Mouse (Mus musculus) hindbrain, embryonic 13.5 days (tissue): Measurements from ENCODE around the gene Kcnq2. TPM values are rescaled to one million over a fixed set of nuclear protein-coding genes. Genes with fewer than 3 reads are reported as not detected.

Experiments used
- ATAC-seq: fragments of 200-750 bp; cut with Nextera tagmentation; 2 replicates; pipeline ENCODE4 v1.8.0; 2017; ENCODE audit warnings: moderate TSS enrichment; ENCODE audit not compliant: low FRiP score
- H3K27ac ChIP-seq: fragments of 300-500 bp; sonication (generic); 2 replicates; pipeline ENCODE4 v1.5.1; 2015; ENCODE audit warnings: inconsistent platforms, mild to moderate bottlenecking, moderate library complexity
- H3K27me3 ChIP-seq: fragments of 300-500 bp; sonication (generic); 2 replicates; pipeline ENCODE4 v1.6.1; 2015; ENCODE audit warnings: mild to moderate bottlenecking, inconsistent platforms
- H3K36me3 ChIP-seq: fragments of 300-500 bp; sonication (generic); 2 replicates; pipeline ENCODE4 v1.6.1; 2015; ENCODE audit warnings: mild to moderate bottlenecking, inconsistent platforms
- H3K4me1 ChIP-seq: fragments of 300-500 bp; sonication (generic); replicated peaks from 2 replicates; pipeline ENCODE4 v1.6.1; 2015; ENCODE audit warnings: inconsistent platforms
- H3K4me2 ChIP-seq: fragments of 300-500 bp; sonication (generic); 2 replicates; pipeline ENCODE4 v1.6.1; 2015; ENCODE audit warnings: inconsistent platforms, mild to moderate bottlenecking, moderate library complexity
- H3K4me3 ChIP-seq: fragments of 300-500 bp; sonication (generic); 2 replicates; pipeline ENCODE4 v1.5.1; 2015; ENCODE audit warnings: mild to moderate bottlenecking, inconsistent platforms
- H3K9ac ChIP-seq: fragments of 300-500 bp; sonication (generic); 2 replicates; pipeline ENCODE4 v1.6.1; 2015; ENCODE audit warnings: mild to moderate bottlenecking, inconsistent platforms
- H3K9me3 ChIP-seq: fragments of 300-500 bp; sonication (generic); 2 replicates; pipeline ENCODE4 v1.6.1; 2016; ENCODE audit warnings: inconsistent platforms
- WGBS: fragments of 180-500 bp; shearing (Covaris S2); methylation state at CpG from one replicate; pipeline ENCODE4 v1.1.7; 2015; 5-methylcytosine and 5-hydroxymethylcytosine counted together
- polyA plus RNA-seq: library from polyadenylated mRNA; unstranded; fragments of >200 nt; fragmentation: Nextera tagmentation; extraction: Ambion mirVana; gene quantifications from 2 replicates; pipeline ENCODE4 v1.2.1, GENCODE M21; 2015

Kcnq2 gene
- polyA plus RNA-seq, result 50.0 and 53.9 TPM in 2 replicates

GRCm38 (mm10) chr2:181134591-181135445 is at the start of gene Kcnq2:
Gene Kcnq2, minus strand, starts transcription at chr2:181135300.
- peak; percentile 77 for ATAC-seq
- no peaks in the 10 kb centered on the region for H3K36me3 ChIP-seq
- H3K27ac ChIP-seq, result peak within 1 kb of the TSS; percentile 98
- peak within 1 kb of the TSS; percentile 85 for H3K4me3 ChIP-seq
- H3K4me1 ChIP-seq, result peaks cover 47% of the 10 kb centered on the region
- H3K9me3 ChIP-seq, result no peaks in the 10 kb centered on the region
- peak within 1 kb of the TSS; percentile 83 for H3K4me2 ChIP-seq
- 0% methylated on average over 80 of the region's 104 CpGs for WGBS
- peak within 1 kb of the TSS; percentile 96 for H3K9ac ChIP-seq
- peaks cover 44% of the 10 kb centered on the region for H3K27me3 ChIP-seq

GRCm38 (mm10) chr2:181180898-181181297 is 45.8 kb upstream of the Kcnq2 start:
- H3K9me3 ChIP-seq, result no peaks in the 10 kb centered on the region
- no peak overlapping the region for H3K9ac ChIP-seq
- 0 out of 2 replicates have a peak, but pooled peaks cover 2% of the 10 kb centered on the region for H3K27me3 ChIP-seq
- H3K4me1 ChIP-seq, result 0 out of 2 replicates have a peak, but pooled peaks cover 2% of the 10 kb centered on the region
- no peak for ATAC-seq
- WGBS, result 87% methylated on average over 6 of the region's 6 CpGs
- H3K36me3 ChIP-seq, result no peaks in the 10 kb centered on the region
- no peak overlapping the region for H3K4me3 ChIP-seq
- no peak overlapping the region for H3K4me2 ChIP-seq
- no peak overlapping the region for H3K27ac ChIP-seq

GRCm38 (mm10) chr2:181178471-181178870 is 43.4 kb upstream of the Kcnq2 start:
- no peaks in the 10 kb centered on the region for H3K4me1 ChIP-seq
- ATAC-seq, result no peak
- 0 out of 2 replicates have a peak, but pooled peaks cover 2% of the 10 kb centered on the region for H3K27me3 ChIP-seq
- no peak overlapping the region for H3K4me2 ChIP-seq
- no peaks in the 10 kb centered on the region for H3K9me3 ChIP-seq
- no peak overlapping the region for H3K27ac ChIP-seq
- no peak overlapping the region for H3K9ac ChIP-seq
- no peak overlapping the region for H3K4me3 ChIP-seq
- 91% methylated on average over 5 of the region's 5 CpGs for WGBS
- H3K36me3 ChIP-seq, result no peaks in the 10 kb centered on the region

GRCm38 (mm10) chr2:181178015-181178414 is 42.9 kb upstream of the Kcnq2 start:
- no peaks in the 10 kb centered on the region for H3K4me1 ChIP-seq
- no peaks in the 10 kb centered on the region for H3K36me3 ChIP-seq
- H3K27me3 ChIP-seq, result 0 out of 2 replicates have a peak, but pooled peaks cover under 1% of the 10 kb centered on the region
- H3K9ac ChIP-seq, result no peak overlapping the region
- H3K9me3 ChIP-seq, result no peaks in the 10 kb centered on the region
- no peak overlapping the region for H3K4me3 ChIP-seq
- WGBS, result 84% methylated on average over 3 of the region's 3 CpGs
- H3K27ac ChIP-seq, result no peak overlapping the region
- no peak for ATAC-seq
- H3K4me2 ChIP-seq, result no peak overlapping the region

GRCm38 (mm10) chr2:181174646-181175045 is 39.5 kb upstream of the Kcnq2 start:
- no peaks in the 10 kb centered on the region for H3K36me3 ChIP-seq
- H3K4me3 ChIP-seq, result no peak overlapping the region
- H3K27ac ChIP-seq, result no peak overlapping the region
- no peaks in the 10 kb centered on the region for H3K9me3 ChIP-seq
- WGBS, result 92% methylated on average over 3 of the region's 3 CpGs
- H3K9ac ChIP-seq, result no peak overlapping the region
- no peak for ATAC-seq
- no peaks in the 10 kb centered on the region for H3K4me1 ChIP-seq
- H3K27me3 ChIP-seq, result no peaks in the 10 kb centered on the region
- no peak overlapping the region for H3K4me2 ChIP-seq

- ATAC-seq, result no peak
- 92% methylated on average over 5 of the region's 5 CpGs for WGBS
- H3K27ac ChIP-seq, result no peak overlapping the region
- H3K4me3 ChIP-seq, result no peak overlapping the region
- H3K36me3 ChIP-seq, result no peaks in the 10 kb centered on the region
- no peak overlapping the region for H3K4me2 ChIP-seq
- 0 out of 2 replicates have a peak, but pooled peaks cover 5% of the 10 kb centered on the region for H3K27me3 ChIP-seq
- no peaks in the 10 kb centered on the region for H3K9me3 ChIP-seq
- H3K4me1 ChIP-seq, result no peaks in the 10 kb centered on the region
- no peak overlapping the region for H3K9ac ChIP-seq
Measured at GRCm38 (mm10) chr2:181166469-181166868, 31.4 kb upstream of the Kcnq2 start.

GRCm38 (mm10) chr2:181160821-181161220 is 25.7 kb upstream of the Kcnq2 start:
- H3K4me2 ChIP-seq, result no peak overlapping the region
- H3K4me1 ChIP-seq, result peaks cover 39% of the 10 kb centered on the region
- H3K4me3 ChIP-seq, result no peak overlapping the region
- H3K27ac ChIP-seq, result no peak overlapping the region
- ATAC-seq, result no peak
- 79% methylated on average over 4 of the region's 4 CpGs for WGBS
- no peak overlapping the region for H3K9ac ChIP-seq
- H3K36me3 ChIP-seq, result no peaks in the 10 kb centered on the region
- peaks cover 16% of the 10 kb centered on the region for H3K27me3 ChIP-seq
- H3K9me3 ChIP-seq, result no peaks in the 10 kb centered on the region

GRCm38 (mm10) chr2:181159771-181160170 is 24.7 kb upstream of the Kcnq2 start:
- Histone ChIP-seq H3K4me3 (no peak overlapping the region), H3K9ac (peak overlapping the region; percentile 49; the same call in 1 of the 2 replicates), H3K4me2 (peak overlapping the region; percentile 25; the same call in 1 of the 2 replicates), H3K4me1 (peaks cover 50% of the 10 kb centered on the region), H3K27ac (peak overlapping the region; percentile 81), H3K36me3 (no peaks in the 10 kb centered on the region), H3K9me3 (no peaks in the 10 kb centered on the region), H3K27me3 (peaks cover 20% of the 10 kb centered on the region)
- WGBS, result 0% methylated on average over 2 of the region's 2 CpGs
- ATAC-seq, result peak; percentile 84

GRCm38 (mm10) chr2:181159091-181159514 is 24.0 kb upstream of the Kcnq2 start:
- Histone ChIP-seq H3K27me3 (peaks cover 27% of the 10 kb centered on the region), H3K4me2 (no peak overlapping the region), H3K4me1 (peaks cover 56% of the 10 kb centered on the region), H3K4me3 (no peak overlapping the region), H3K36me3 (no peaks in the 10 kb centered on the region), H3K9me3 (no peaks in the 10 kb centered on the region), H3K27ac (peak overlapping the region; percentile 81), H3K9ac (peak overlapping the region; percentile 49)
- ATAC-seq, result no peak
- WGBS, result 54% methylated on average over 7 of the region's 7 CpGs

GRCm38 (mm10) chr2:181158471-181158870 is 23.4 kb upstream of the Kcnq2 start:
- WGBS, result 93% methylated on average over 2 of the region's 2 CpGs
- no peak overlapping the region for H3K4me2 ChIP-seq
- H3K9ac ChIP-seq, result no peak overlapping the region
- no peak overlapping the region for H3K27ac ChIP-seq
- peaks cover 1% of the 10 kb centered on the region; the same call in 1 of the 2 replicates for H3K36me3 ChIP-seq
- H3K9me3 ChIP-seq, result no peaks in the 10 kb centered on the region
- peaks cover 31% of the 10 kb centered on the region for H3K27me3 ChIP-seq
- H3K4me3 ChIP-seq, result no peak overlapping the region
- ATAC-seq, result no peak
- peaks cover 56% of the 10 kb centered on the region for H3K4me1 ChIP-seq

GRCm38 (mm10) chr2:181157716-181158302 is 22.7 kb upstream of the Kcnq2 start:
- Histone ChIP-seq H3K4me1 (peaks cover 56% of the 10 kb centered on the region), H3K9me3 (no peaks in the 10 kb centered on the region), H3K4me3 (no peak overlapping the region), H3K4me2 (peak overlapping the region; percentile 75), H3K36me3 (peaks cover 8% of the 10 kb centered on the region), H3K27ac (peak overlapping the region; percentile 91; the same call in 1 of the 2 replicates), H3K9ac (no peak overlapping the region), H3K27me3 (peaks cover 36% of the 10 kb centered on the region)
- no peak for ATAC-seq
- WGBS, result 78% methylated on average over 6 of the region's 6 CpGs

- Histone ChIP-seq H3K4me2 (peak overlapping the region; percentile 75), H3K36me3 (peaks cover 13% of the 10 kb centered on the region), H3K9me3 (no peaks in the 10 kb centered on the region), H3K9ac (peak overlapping the region; percentile 81), H3K27ac (peak overlapping the region; percentile 91), H3K4me3 (peak overlapping the region; percentile 52), H3K27me3 (peaks cover 40% of the 10 kb centered on the region), H3K4me1 (peaks cover 56% of the 10 kb centered on the region)
- no peak for ATAC-seq
- WGBS, result 78% methylated on average over 4 of the region's 4 CpGs
Measured at GRCm38 (mm10) chr2:181157180-181157579, 22.1 kb upstream of the Kcnq2 start.
